Mouse (Mus musculus): ENCODE data around the gene Prpf31. TPM values are rescaled to one million over a fixed set of nuclear protein-coding genes. Genes with fewer than 3 reads are reported as not detected.

Prpf31 gene
- total RNA-seq, 2 experiments from 2014 or later = 20.9 to 21.7 TPM

- intact Hi-C loops (cut with DNase I) = loop anchor here (1.0 kb wide), 1 partner anchor 13 kb away; the partner anchor contains the start of genes Prpf31 and Tfpt
- DNase-seq = no peak
These were observed 13.2 kb upstream of the Prpf31 start for GRCm38 (mm10) chr7:3616389-3617241.

GRCm38 (mm10) chr7:3617242-3617995, 12.4 kb upstream of the Prpf31 start, which contains the start of gene Ndufa3:
TSS of gene Ndufa3 (plus strand) at chr7:3617373.
- intact Hi-C loops (cut with DNase I) = loop anchor here (1.0 kb wide), 1 partner anchor 12 kb away; the partner anchor contains the start of genes Prpf31 and Tfpt
- peak; percentile 67 to 79 for DNase-seq

- intact Hi-C loops (cut with DNase I) = loop anchor here (1.0 to 10.0 kb wide), 3 partner anchors 12 to 506 kb away; partner anchors contain the start of genes Leng8 and Ndufa3
- DNase-seq = no peak
These were observed 755 bp upstream of the Prpf31 start for GRCm38 (mm10) chr7:3629030-3629429.

GRCm38 (mm10) chr7:3630478-3630815, 662 bp downstream of the Prpf31 start:
- intact Hi-C loops (cut with DNase I) = loop anchor here (5.0 kb wide), 1 partner anchor 72 kb away; the partner anchor contains the start of gene Rps9
- no peak for DNase-seq

DNA sequence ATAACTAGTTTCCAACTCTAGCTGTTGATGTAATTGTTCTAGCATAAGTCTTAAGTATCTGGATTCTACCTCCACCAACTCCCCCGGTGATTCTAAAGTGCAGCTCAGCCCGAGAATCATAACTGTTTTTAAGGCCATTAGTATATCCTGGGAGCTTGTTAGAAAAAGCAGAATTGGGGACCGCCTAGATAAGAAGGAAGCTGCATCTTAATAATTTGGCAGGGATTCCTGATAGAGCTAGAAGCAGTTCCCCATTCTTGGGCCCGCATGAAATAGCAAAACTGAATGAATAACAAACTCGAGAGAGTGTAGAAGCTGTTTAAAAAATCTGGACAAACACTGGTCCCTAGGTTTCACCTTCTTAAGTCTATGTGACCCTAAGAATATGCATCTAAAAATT, 13.6 kb downstream of the Prpf31 start:
- no peak for DNase-seq
- intact Hi-C loops (cut with DNase I) = loop anchor here (1.0 kb wide), 1 partner anchor 11 kb away; no protein-coding TSS in a partner anchor

GRCm38 (mm10) chr7:3643843-3644242, 14.1 kb downstream of the Prpf31 start:
- intact Hi-C loops (cut with DNase I) = loop anchor here (1.0 kb wide), 1 partner anchor 12 kb away; no protein-coding TSS in a partner anchor
- no peak for DNase-seq

DNA sequence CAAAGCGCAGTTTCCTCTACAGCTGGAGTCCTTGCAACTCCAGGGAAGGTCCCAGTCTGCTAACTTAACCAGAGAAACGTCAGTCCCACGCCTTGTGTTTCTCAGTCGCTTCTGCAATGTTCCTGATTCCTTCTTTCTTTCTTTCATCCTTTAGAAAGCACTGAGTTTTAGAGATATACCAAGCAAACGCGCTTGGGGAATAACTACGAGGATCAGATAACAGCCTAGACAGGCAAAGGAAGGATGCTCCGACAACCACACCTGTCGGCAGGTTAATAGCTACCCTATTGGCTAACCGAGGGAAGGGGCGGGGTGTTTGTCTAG, 14.5 kb downstream of the Prpf31 start:
- intact Hi-C loops (cut with DNase I) = no loop called here
- DNase-seq = peak in 1 of 2 experiments; percentile 75

- peak; percentile 97 for DNase-seq
- intact Hi-C loops (cut with DNase I) = no loop called here
These were observed 15.1 kb downstream of the Prpf31 start, which contains the start of gene Cnot3 for GRCm38 (mm10) chr7:3644672-3645487. TSS of gene Cnot3 (plus strand) at chr7:3645268.

- intact Hi-C loops (cut with DNase I) = no loop called here
These were observed 15.8 kb downstream of the Prpf31 start for GRCm38 (mm10) chr7:3645488-3646025.

GRCm38 (mm10) chr7:3646188-3646587, 16.4 kb downstream of the Prpf31 start:
- intact Hi-C loops (cut with DNase I) = no loop called here
- no peak for DNase-seq

More at GRCm38 (mm10) chr7:3645488-3646025, 15.8 kb downstream of the Prpf31 start:
- DNase-seq = no peak

GRCm38 (mm10) chr7:3646641-3647040, 16.9 kb downstream of the Prpf31 start:
- intact Hi-C loops (cut with DNase I) = no loop called here
- DNase-seq = no peak

- intact Hi-C loops (cut with DNase I) = no loop called here
- no peak for DNase-seq
These were observed 27.2 kb downstream of the Prpf31 start for GRCm38 (mm10) chr7:3656966-3657365.

- no peak for DNase-seq
- intact Hi-C loops (cut with DNase I) = no loop called here
These were observed 28.8 kb downstream of the Prpf31 start for GRCm38 (mm10) chr7:3658578-3658977.

GRCm38 (mm10) chr7:3664524-3665214, 34.9 kb downstream of the Prpf31 start:
- no peak for DNase-seq
- intact Hi-C loops (cut with DNase I) = no loop called here

GRCm38 (mm10) chr7:3665215-3666114, 35.7 kb downstream of the Prpf31 start, which contains the start of gene Leng1:
TSS of gene Leng1 (minus strand) at chr7:3665840.
- intact Hi-C loops (cut with DNase I) = loop anchor here (2.0 kb wide), 1 partner anchor 37 kb away; the partner anchor contains the start of genes Prpf31 and Tfpt

DNA sequence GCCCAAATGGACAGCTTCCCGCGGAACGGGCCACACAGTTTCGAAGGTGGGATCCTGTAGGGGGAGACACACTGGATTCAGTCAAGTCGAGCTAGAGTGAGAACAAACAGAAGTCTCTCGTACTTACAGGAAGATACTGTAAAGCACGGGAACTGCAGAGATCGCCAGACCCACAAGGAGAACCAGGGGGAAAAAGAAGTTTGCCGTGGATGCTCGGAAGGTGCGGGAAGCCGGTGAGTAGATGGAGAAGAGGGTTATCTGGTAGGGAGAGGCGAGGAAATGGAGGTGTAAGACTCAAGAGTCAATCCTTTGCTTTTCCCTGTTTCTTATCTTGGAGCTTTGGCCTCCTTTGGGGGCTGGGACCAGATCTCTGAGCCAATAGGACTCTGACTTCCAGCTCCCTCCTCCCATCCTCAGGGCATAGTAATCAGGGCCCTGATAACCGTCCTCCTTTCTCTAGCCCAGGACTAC, 37.2 kb downstream of the Prpf31 start:
- intact Hi-C loops (cut with DNase I) = loop anchor here (2.0 kb wide), 1 partner anchor 38 kb away; the partner anchor contains the start of genes Prpf31 and Tfpt

More at GRCm38 (mm10) chr7:3665215-3666114, 35.7 kb downstream of the Prpf31 start, which contains the start of gene Leng1:
- DNase-seq = peak; percentile 91 to 96

DNA sequence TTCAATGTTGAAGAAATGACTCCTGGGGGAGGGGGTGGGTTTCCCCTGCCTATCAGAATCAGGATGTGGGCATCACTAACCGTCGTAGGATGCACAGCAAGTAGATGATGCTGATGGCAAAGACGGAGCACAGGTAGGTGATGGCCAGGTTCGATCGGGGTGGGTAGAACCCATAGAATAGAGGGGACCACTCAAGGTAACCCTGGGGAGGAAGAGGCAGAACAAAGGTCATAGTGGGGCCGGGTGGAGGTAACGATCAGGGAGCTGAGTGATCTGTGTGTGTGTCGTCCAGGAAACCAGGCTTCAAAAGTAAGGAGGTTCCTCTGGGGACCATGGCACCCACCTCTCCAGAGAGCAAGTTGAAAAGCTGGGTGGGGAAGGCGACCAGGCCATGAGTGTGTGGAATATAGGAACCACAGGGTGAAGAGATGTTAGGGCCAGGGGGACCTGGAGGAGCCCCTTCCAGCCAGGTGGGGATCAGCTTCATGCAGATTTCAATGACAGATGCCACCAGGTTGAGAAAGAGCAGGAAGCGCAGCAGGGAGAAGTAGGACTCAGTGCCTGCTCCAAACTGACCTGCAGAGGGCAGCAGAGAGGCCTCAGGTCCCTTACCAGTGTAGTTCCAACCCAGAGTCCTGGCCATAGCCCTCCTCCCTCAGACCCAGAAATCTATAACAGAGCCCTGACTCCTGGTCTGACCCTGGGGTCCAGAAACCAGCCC, 44.9 kb downstream of the Prpf31 start:
- DNase-seq = peak; percentile 69 to 77
- intact Hi-C loops (cut with DNase I) = no loop called here

More for the DNA sequence above, 37.2 kb downstream of the Prpf31 start:
- no peak for DNase-seq
